Mouse (Mus musculus) limb, embryonic 14.5 days (tissue): ENCODE data around the gene 1700042G07Rik. TPM values are rescaled to one million over a fixed set of nuclear protein-coding genes. Genes with fewer than 3 reads are reported as not detected.

Source experiments
- ATAC-seq: fragments of 200-750 bp; cut with Nextera tagmentation; 2 replicates; pipeline ENCODE4 v1.8.0; 2017; ENCODE audit warnings: low read depth, moderate number of reproducible peaks, moderate TSS enrichment; ENCODE audit not compliant: low FRiP score
- DNase-seq: peaks from one replicate; pipeline ENCODE4 v3.0.0-alpha.2; 2015; ENCODE audit warnings: low spot score
- H3K27ac ChIP-seq: fragments of 300-500 bp; sonication (generic); replicated peaks from 2 replicates; pipeline ENCODE4 v1.5.1; 2014; ENCODE audit warnings: low read depth, mild to moderate bottlenecking, low read length, moderate library complexity, mixed read lengths
- H3K27me3 ChIP-seq: fragments of 300-500 bp; sonication (generic); 2 replicates; pipeline ENCODE4 v1.6.1; 2014; ENCODE audit warnings: low read length, mixed read lengths; ENCODE audit not compliant: control insufficient read depth, insufficient read depth
- H3K36me3 ChIP-seq: fragments of 300-500 bp; sonication (generic); 2 replicates; pipeline ENCODE4 v1.6.1; 2014; ENCODE audit warnings: mild to moderate bottlenecking, low read length, moderate library complexity, mixed read lengths; ENCODE audit not compliant: control insufficient read depth, insufficient read depth
- H3K4me1 ChIP-seq: fragments of 300-500 bp; sonication (generic); 2 replicates; pipeline ENCODE4 v1.6.1; 2014; ENCODE audit warnings: antibody characterized with exemption, low read length, mixed read lengths; ENCODE audit not compliant: control insufficient read depth, insufficient read depth
- H3K4me2 ChIP-seq: fragments of 300-500 bp; sonication (generic); replicated peaks from 2 replicates; pipeline ENCODE4 v1.6.1; 2014; ENCODE audit warnings: low read depth, mild to moderate bottlenecking, low read length, moderate library complexity; ENCODE audit not compliant: severe bottlenecking
- H3K4me3 ChIP-seq: fragments of 300-500 bp; sonication (generic); replicated peaks from 2 replicates; pipeline ENCODE4 v1.5.1; 2014; ENCODE audit warnings: low read length
- H3K9ac ChIP-seq: fragments of 300-500 bp; sonication (generic); 2 replicates; pipeline ENCODE4 v1.6.1; 2014; ENCODE audit warnings: mild to moderate bottlenecking, low read depth, low read length, moderate library complexity; ENCODE audit not compliant: severe bottlenecking
- H3K9me3 ChIP-seq: fragments of 300-500 bp; sonication (generic); 2 replicates; pipeline ENCODE4 v1.6.1; 2016; ENCODE audit warnings: low read length; ENCODE audit not compliant: control insufficient read depth
- POLR2A ChIP-seq: fragments of 200-500 bp; IDR thresholded peaks from 2 replicates; pipeline ENCODE4 v1.8.0; 2012; ENCODE audit warnings: inconsistent platforms, mild to moderate bottlenecking, moderate library complexity, borderline replicate concordance; ENCODE audit not compliant: insufficient read depth, insufficient read length; ENCODE audit errors: extremely low read depth
- WGBS: fragments of 180-500 bp; shearing (Covaris S2); extraction: QIAGEN DNeasy Blood & Tissue Kit; methylation state at CpG from one replicate; pipeline ENCODE4 v1.1.7; 2014; 5-methylcytosine and 5-hydroxymethylcytosine counted together
- polyA plus RNA-seq, 2 experiments: library from polyadenylated mRNA; depleted of rRNA in 1 of 2; stranded (reverse) in 1 of 2; unstranded in 1 of 2; fragments of >200 nt; fragmentation: Nextera tagmentation in 1 of 2; extraction: Ambion mirVana in 1 of 2; gene quantifications; 2 replicates each; pipeline versions ENCODE4 v1.2.1 to v1.2.3; 2012 to 2014

Gene 1700042G07Rik
- polyA plus RNA-seq, 2 experiments: not detected

- H3K27ac ChIP-seq: peak within 1 kb of the TSS; percentile 91
- TF ChIP-seq POLR2A: no peak
- no peaks in the 10 kb centered on the region for H3K27me3 ChIP-seq
- ATAC-seq (no peak), DNase-seq (no peak)
- H3K4me1 ChIP-seq: peaks cover 11% of the 10 kb centered on the region
- peak within 1 kb of the TSS; percentile 94 for H3K9ac ChIP-seq
- peaks cover 48% of the 10 kb centered on the region for H3K36me3 ChIP-seq
- no peaks in the 10 kb centered on the region for H3K9me3 ChIP-seq
- H3K4me2 ChIP-seq: peak within 1 kb of the TSS; percentile 80
- 69% methylated on average over 6 of the region's 6 CpGs for WGBS
- H3K4me3 ChIP-seq: peak within 1 kb of the TSS; percentile 78
Observed at GRCm38 (mm10) chr4:116151238-116151637, 21.9 kb upstream of the 1700042G07Rik start, which contains the start of gene Lurap1. Lurap1 (minus strand) TSS chr4:116151338.

GRCm38 (mm10) chr4:116152702-116153101 lies 20.5 kb upstream of the 1700042G07Rik start:
- peaks cover 11% of the 10 kb centered on the region for H3K4me1 ChIP-seq
- TF ChIP-seq POLR2A: no peak
- ATAC-seq (no peak), DNase-seq (no peak)
- H3K27ac ChIP-seq: no peak overlapping the region
- no peak overlapping the region for H3K4me2 ChIP-seq
- H3K9ac ChIP-seq: no peak overlapping the region
- H3K9me3 ChIP-seq: no peaks in the 10 kb centered on the region
- WGBS: 95% methylated on average over 15 of the region's 15 CpGs
- no peaks in the 10 kb centered on the region for H3K27me3 ChIP-seq
- peaks cover 63% of the 10 kb centered on the region for H3K36me3 ChIP-seq
- no peak overlapping the region for H3K4me3 ChIP-seq

GRCm38 (mm10) chr4:116157882-116158281 lies 15.3 kb upstream of the 1700042G07Rik start:
- ATAC-seq (no peak), DNase-seq (no peak)
- Histone ChIP-seq H3K9ac (no peak overlapping the region), H3K36me3 (peaks cover 85% of the 10 kb centered on the region), H3K27ac (no peak overlapping the region), H3K4me2 (no peak overlapping the region), H3K9me3 (no peaks in the 10 kb centered on the region), H3K4me1 (no peaks in the 10 kb centered on the region), H3K4me3 (no peak overlapping the region), H3K27me3 (no peaks in the 10 kb centered on the region)
- TF ChIP-seq POLR2A: no peak
- WGBS: 85% methylated on average over 2 of the region's 2 CpGs

- ATAC-seq: no peak
Observed at GRCm38 (mm10) chr4:116159912-116160311, 13.3 kb upstream of the 1700042G07Rik start.

GRCm38 (mm10) chr4:116160769-116161168 lies 12.4 kb upstream of the 1700042G07Rik start:
- no peak for ATAC-seq

More at GRCm38 (mm10) chr4:116159912-116160311, 13.3 kb upstream of the 1700042G07Rik start:
- H3K4me1 ChIP-seq: no peaks in the 10 kb centered on the region
- no peak overlapping the region for H3K4me2 ChIP-seq
- H3K36me3 ChIP-seq: peaks cover 65% of the 10 kb centered on the region
- H3K4me3 ChIP-seq: no peak overlapping the region
- H3K27me3 ChIP-seq: no peaks in the 10 kb centered on the region
- no peak for DNase-seq
- no peak overlapping the region for H3K9ac ChIP-seq
- H3K27ac ChIP-seq: no peak overlapping the region
- no peak for TF ChIP-seq POLR2A
- H3K9me3 ChIP-seq: no peaks in the 10 kb centered on the region
- WGBS: 80% methylated on average over 3 of the region's 3 CpGs

More at GRCm38 (mm10) chr4:116160769-116161168, 12.4 kb upstream of the 1700042G07Rik start:
- Histone ChIP-seq H3K36me3 (peaks cover 56% of the 10 kb centered on the region), H3K4me1 (0 out of 2 replicates have a peak, but pooled peaks cover 1% of the 10 kb centered on the region), H3K9ac (no peak overlapping the region), H3K4me2 (no peak overlapping the region), H3K27ac (no peak overlapping the region), H3K9me3 (no peaks in the 10 kb centered on the region), H3K4me3 (no peak overlapping the region), H3K27me3 (no peaks in the 10 kb centered on the region)
- TF ChIP-seq POLR2A: no peak
- WGBS: 94% methylated on average over 3 of the region's 3 CpGs
- DNase-seq: no peak
